Mouse (Mus musculus): ENCODE results near the gene Smoc1. TPM values are rescaled to one million over a fixed set of nuclear protein-coding genes. Genes with fewer than 3 reads are reported as not detected.

Smoc1 gene
- polyA plus RNA-seq, 1 experiment: 41.7 TPM

- no peak for DNase-seq
- TF ChIP-seq CTCF (IDR thresholded peaks at IDR 0.05; ENCODE audit: borderline replicate concordance, control insufficient read depth, extremely low read depth, insufficient read depth, low read length, poor library complexity) (no peak), POLR2A (IDR thresholded peaks at IDR 0.05; ENCODE audit: control insufficient read depth, extremely low read depth, insufficient read depth, low read length, poor library complexity) (no peak)
- no peak overlapping the region for H3K4me3 ChIP-seq (ENCODE audit: control insufficient read depth, insufficient read depth, low read length)
- H3K4me1 ChIP-seq (replicated peaks; ENCODE audit: control insufficient read depth, insufficient read depth, low read length): peaks cover 14% of the 10 kb centered on the region
- no peak overlapping the region for H3K27ac ChIP-seq (ENCODE audit: control insufficient read depth, insufficient read depth, low read length)
- H3K36me3 ChIP-seq (ENCODE audit: control insufficient read depth, insufficient read depth, low read length): no peaks in the 10 kb centered on the region
- WGBS: 71% methylated on average over 4 of the region's 4 CpGs
- H3K27me3 ChIP-seq (ENCODE audit: control insufficient read depth, insufficient read depth, low read length): no peaks in the 10 kb centered on the region
Measured at GRCm38 (mm10) chr12:81000924-81001323, 25.7 kb upstream of the Smoc1 start.

- Histone ChIP-seq H3K36me3 (ENCODE audit: control insufficient read depth, insufficient read depth, low read length) (no peaks in the 10 kb centered on the region), H3K27ac (ENCODE audit: control insufficient read depth, insufficient read depth, low read length) (no peak overlapping the region), H3K4me3 (ENCODE audit: control insufficient read depth, insufficient read depth, low read length) (no peak overlapping the region), H3K4me1 (replicated peaks; ENCODE audit: control insufficient read depth, insufficient read depth, low read length) (peaks cover 14% of the 10 kb centered on the region), H3K27me3 (ENCODE audit: control insufficient read depth, insufficient read depth, low read length) (no peaks in the 10 kb centered on the region)
- 93% methylated on average over 13 of the region's 13 CpGs for WGBS
- TF ChIP-seq POLR2A (IDR thresholded peaks at IDR 0.05; ENCODE audit: control insufficient read depth, extremely low read depth, insufficient read depth, low read length, poor library complexity): no peak
- no peak for TF ChIP-seq CTCF (IDR thresholded peaks at IDR 0.05; ENCODE audit: borderline replicate concordance, control insufficient read depth, extremely low read depth, insufficient read depth, low read length, poor library complexity)
- DNase-seq: no peak
Measured at GRCm38 (mm10) chr12:81002841-81003635, 23.6 kb upstream of the Smoc1 start.

DNA sequence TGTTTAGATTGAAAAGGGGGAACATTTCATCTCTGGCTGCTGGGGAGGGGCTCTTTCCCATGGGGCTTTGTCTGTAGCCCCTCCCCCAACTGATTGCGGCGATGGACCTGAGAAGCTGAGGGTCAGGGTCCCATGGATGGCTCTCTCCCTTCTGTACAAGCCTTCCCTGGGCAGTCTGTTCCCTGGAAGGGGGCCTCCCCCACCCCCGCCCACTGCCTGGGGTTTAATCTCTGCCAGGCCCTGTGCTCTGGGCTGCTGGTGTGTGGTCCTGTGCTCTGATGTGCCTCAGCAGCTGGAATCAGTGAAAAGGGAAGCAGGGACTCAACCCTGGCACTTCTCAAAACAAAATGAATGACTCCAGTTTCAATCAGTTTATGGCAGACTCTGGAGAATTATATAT, 16.8 kb upstream of the Smoc1 start:
- TF ChIP-seq POLR2A (IDR thresholded peaks at IDR 0.05; ENCODE audit: control insufficient read depth, extremely low read depth, insufficient read depth, low read length, poor library complexity) (no peak), CTCF (IDR thresholded peaks at IDR 0.05; ENCODE audit: borderline replicate concordance, control insufficient read depth, extremely low read depth, insufficient read depth, low read length, poor library complexity) (no peak)
- 86% methylated on average over 3 of the region's 3 CpGs for WGBS
- H3K27ac ChIP-seq (ENCODE audit: control insufficient read depth, insufficient read depth, low read length): no peak overlapping the region
- H3K4me1 ChIP-seq (replicated peaks; ENCODE audit: control insufficient read depth, insufficient read depth, low read length): no peaks in the 10 kb centered on the region
- DNase-seq: no peak
- no peaks in the 10 kb centered on the region for H3K27me3 ChIP-seq (ENCODE audit: control insufficient read depth, insufficient read depth, low read length)
- H3K4me3 ChIP-seq (ENCODE audit: control insufficient read depth, insufficient read depth, low read length): no peak overlapping the region
- H3K36me3 ChIP-seq (ENCODE audit: control insufficient read depth, insufficient read depth, low read length): no peaks in the 10 kb centered on the region

GRCm38 (mm10) chr12:81011994-81012393, 14.6 kb upstream of the Smoc1 start:
- Histone ChIP-seq H3K27ac (ENCODE audit: control insufficient read depth, insufficient read depth, low read length) (no peak overlapping the region), H3K4me1 (replicated peaks; ENCODE audit: control insufficient read depth, insufficient read depth, low read length) (no peaks in the 10 kb centered on the region), H3K27me3 (ENCODE audit: control insufficient read depth, insufficient read depth, low read length) (no peaks in the 10 kb centered on the region), H3K36me3 (ENCODE audit: control insufficient read depth, insufficient read depth, low read length) (no peaks in the 10 kb centered on the region), H3K4me3 (ENCODE audit: control insufficient read depth, insufficient read depth, low read length) (no peak overlapping the region)
- WGBS: 70% methylated on average over 2 of the region's 2 CpGs
- TF ChIP-seq POLR2A (IDR thresholded peaks at IDR 0.05; ENCODE audit: control insufficient read depth, extremely low read depth, insufficient read depth, low read length, poor library complexity): no peak
- TF ChIP-seq CTCF (IDR thresholded peaks at IDR 0.05; ENCODE audit: borderline replicate concordance, control insufficient read depth, extremely low read depth, insufficient read depth, low read length, poor library complexity): no peak
- no peak for DNase-seq

GRCm38 (mm10) chr12:81013496-81013895, 13.1 kb upstream of the Smoc1 start:
- WGBS: 90% methylated on average over 11 of the region's 11 CpGs
- H3K27ac ChIP-seq (ENCODE audit: control insufficient read depth, insufficient read depth, low read length): no peak overlapping the region
- no peak for DNase-seq
- no peaks in the 10 kb centered on the region for H3K4me1 ChIP-seq (replicated peaks; ENCODE audit: control insufficient read depth, insufficient read depth, low read length)
- no peak overlapping the region for H3K4me3 ChIP-seq (ENCODE audit: control insufficient read depth, insufficient read depth, low read length)
- H3K27me3 ChIP-seq (ENCODE audit: control insufficient read depth, insufficient read depth, low read length): no peaks in the 10 kb centered on the region
- no peak for TF ChIP-seq POLR2A (IDR thresholded peaks at IDR 0.05; ENCODE audit: control insufficient read depth, extremely low read depth, insufficient read depth, low read length, poor library complexity)
- no peak for TF ChIP-seq CTCF (IDR thresholded peaks at IDR 0.05; ENCODE audit: borderline replicate concordance, control insufficient read depth, extremely low read depth, insufficient read depth, low read length, poor library complexity)
- H3K36me3 ChIP-seq (ENCODE audit: control insufficient read depth, insufficient read depth, low read length): no peaks in the 10 kb centered on the region

- Histone ChIP-seq H3K27me3 (ENCODE audit: control insufficient read depth, insufficient read depth, low read length) (no peaks in the 10 kb centered on the region), H3K27ac (ENCODE audit: control insufficient read depth, insufficient read depth, low read length) (no peak overlapping the region), H3K36me3 (ENCODE audit: control insufficient read depth, insufficient read depth, low read length) (no peaks in the 10 kb centered on the region), H3K4me3 (ENCODE audit: control insufficient read depth, insufficient read depth, low read length) (no peak overlapping the region), H3K4me1 (replicated peaks; ENCODE audit: control insufficient read depth, insufficient read depth, low read length) (no peaks in the 10 kb centered on the region)
- WGBS: 95% methylated on average over 12 of the region's 12 CpGs
- no peak for DNase-seq
- TF ChIP-seq POLR2A (IDR thresholded peaks at IDR 0.05; ENCODE audit: control insufficient read depth, extremely low read depth, insufficient read depth, low read length, poor library complexity) (no peak), CTCF (IDR thresholded peaks at IDR 0.05; ENCODE audit: borderline replicate concordance, control insufficient read depth, extremely low read depth, insufficient read depth, low read length, poor library complexity) (no peak)
Measured at GRCm38 (mm10) chr12:81017624-81018023, 9.0 kb upstream of the Smoc1 start.

Measured in thymus, adult 2 months (tissue).